Mouse (Mus musculus) heart, embryonic 12.5 days (tissue): ENCODE results near the gene Trim67. TPM values are rescaled to one million over a fixed set of nuclear protein-coding genes. Genes with fewer than 3 reads are reported as not detected.

ENCODE experiments used
- ATAC-seq: fragments of 200-750 bp; cut with Nextera tagmentation; 2 replicates; pipeline ENCODE4 v1.8.0; 2017; ENCODE audit warnings: moderate TSS enrichment, moderate library complexity; ENCODE audit not compliant: insufficient number of reproducible peaks, low FRiP score
- H3K27ac ChIP-seq: fragments of 300-500 bp; sonication (generic); 2 replicates; pipeline ENCODE4 v1.5.1; 2016; ENCODE audit warnings: mild to moderate bottlenecking, moderate library complexity; ENCODE audit not compliant: poor library complexity, severe bottlenecking
- H3K27me3 ChIP-seq: fragments of 300-500 bp; sonication (generic); replicated peaks from 2 replicates; pipeline ENCODE4 v1.6.1; 2016; ENCODE audit warnings: mild to moderate bottlenecking, moderate library complexity
- H3K36me3 ChIP-seq: fragments of 300-500 bp; sonication (generic); 2 replicates; pipeline ENCODE4 v1.6.1; 2016; ENCODE audit warnings: mild to moderate bottlenecking, moderate library complexity
- H3K4me1 ChIP-seq: fragments of 300-500 bp; sonication (generic); replicated peaks from 2 replicates; pipeline ENCODE4 v1.6.1; 2016; ENCODE audit warnings: mild to moderate bottlenecking
- H3K4me2 ChIP-seq: fragments of 300-500 bp; sonication (generic); 2 replicates; pipeline ENCODE4 v1.6.1; 2016; ENCODE audit warnings: mild to moderate bottlenecking, moderate library complexity
- H3K4me3 ChIP-seq: fragments of 300-500 bp; sonication (generic); 2 replicates; pipeline ENCODE4 v1.5.1; 2016; ENCODE audit warnings: mild to moderate bottlenecking
- H3K9ac ChIP-seq: fragments of 300-500 bp; sonication (generic); 2 replicates; pipeline ENCODE4 v1.6.1; 2016; ENCODE audit warnings: mild to moderate bottlenecking, moderate library complexity
- H3K9me3 ChIP-seq: fragments of 300-500 bp; sonication (generic); replicated peaks from 2 replicates; pipeline ENCODE4 v1.6.1; 2016; ENCODE audit warnings: mild to moderate bottlenecking, moderate library complexity
- WGBS: fragments of 180-500 bp; shearing (Covaris S2); methylation state at CpG from one replicate; pipeline ENCODE4 v1.1.7; 2016; 5-methylcytosine and 5-hydroxymethylcytosine counted together
- polyA plus RNA-seq: library from polyadenylated mRNA; unstranded; fragments of >200 nt; fragmentation: Nextera tagmentation; extraction: Ambion mirVana; gene quantifications from 2 replicates; pipeline ENCODE4 v1.2.1, GENCODE M21; 2016

The Trim67 gene
- polyA plus RNA-seq: 0.24 and 0.33 TPM in 2 replicates

GRCm38 (mm10) chr8:124792708-124793107, at the start of gene Trim67:
Trim67 (plus strand) TSS chr8:124793092.
- peak within 1 kb of the TSS; percentile 70 for H3K9ac ChIP-seq
- peaks cover 50% of the 10 kb centered on the region for H3K27me3 ChIP-seq
- peak within 1 kb of the TSS; percentile 100 for H3K4me2 ChIP-seq
- peak within 1 kb of the TSS; percentile 78 for H3K4me3 ChIP-seq
- peak; percentile 70; the same call in 1 of the 2 replicates for ATAC-seq
- no peaks in the 10 kb centered on the region for H3K9me3 ChIP-seq
- H3K36me3 ChIP-seq: no peaks in the 10 kb centered on the region
- WGBS: under 1% methylated on average over 38 of the region's 39 CpGs
- peak within 1 kb of the TSS; percentile 42; the same call in 1 of the 2 replicates for H3K27ac ChIP-seq
- peaks cover 36% of the 10 kb centered on the region for H3K4me1 ChIP-seq

- no peak overlapping the region for H3K9ac ChIP-seq
- WGBS: 69% methylated on average over 13 of the region's 13 CpGs
- H3K27ac ChIP-seq: no peak overlapping the region
- H3K27me3 ChIP-seq: peaks cover 22% of the 10 kb centered on the region
- no peaks in the 10 kb centered on the region for H3K9me3 ChIP-seq
- H3K36me3 ChIP-seq: no peaks in the 10 kb centered on the region
- ATAC-seq: no peak
- H3K4me1 ChIP-seq: peaks cover 21% of the 10 kb centered on the region
- H3K4me2 ChIP-seq: no peak overlapping the region
- no peak overlapping the region for H3K4me3 ChIP-seq
Observed at GRCm38 (mm10) chr8:124746661-124747060, 46.2 kb upstream of the Trim67 start.

- WGBS: under 1% methylated on average over 31 of the region's 31 CpGs
- peak overlapping the region; percentile 60 for H3K4me3 ChIP-seq
- H3K9ac ChIP-seq: peak overlapping the region; percentile 68
- H3K4me2 ChIP-seq: peak overlapping the region; percentile 90
- peaks cover 31% of the 10 kb centered on the region for H3K4me1 ChIP-seq
- 0 out of 2 replicates have a peak, but pooled peaks have one; percentile 19 for ATAC-seq
- H3K27ac ChIP-seq: no peak overlapping the region
- H3K9me3 ChIP-seq: no peaks in the 10 kb centered on the region
- peaks cover 42% of the 10 kb centered on the region for H3K27me3 ChIP-seq
- no peaks in the 10 kb centered on the region for H3K36me3 ChIP-seq
Observed at GRCm38 (mm10) chr8:124751191-124751590, 41.7 kb upstream of the Trim67 start.

GRCm38 (mm10) chr8:124751709-124752173, 41.2 kb upstream of the Trim67 start, which contains the start of gene Fam89a:
Fam89a (minus strand) TSS chr8:124751832.
- WGBS: under 1% methylated on average over 38 of the region's 41 CpGs
- no peaks in the 10 kb centered on the region for H3K36me3 ChIP-seq
- no peaks in the 10 kb centered on the region for H3K9me3 ChIP-seq
- H3K27ac ChIP-seq: no peak within 1 kb of the TSS
- H3K27me3 ChIP-seq: peaks cover 42% of the 10 kb centered on the region
- ATAC-seq: peak; percentile 73
- peaks cover 31% of the 10 kb centered on the region for H3K4me1 ChIP-seq
- H3K4me3 ChIP-seq: peak within 1 kb of the TSS; percentile 60
- H3K4me2 ChIP-seq: peak within 1 kb of the TSS; percentile 90
- peak within 1 kb of the TSS; percentile 68 for H3K9ac ChIP-seq

- H3K36me3 ChIP-seq: no peaks in the 10 kb centered on the region
- no peak for ATAC-seq
- H3K4me3 ChIP-seq: peak overlapping the region; percentile 60
- WGBS: 37% methylated on average over 21 of the region's 21 CpGs
- H3K27me3 ChIP-seq: peaks cover 42% of the 10 kb centered on the region
- no peak overlapping the region for H3K27ac ChIP-seq
- peak overlapping the region; percentile 90 for H3K4me2 ChIP-seq
- H3K9me3 ChIP-seq: no peaks in the 10 kb centered on the region
- H3K9ac ChIP-seq: peak overlapping the region; percentile 68; the same call in 1 of the 2 replicates
- H3K4me1 ChIP-seq: peaks cover 31% of the 10 kb centered on the region
Observed at GRCm38 (mm10) chr8:124752325-124752862, 40.5 kb upstream of the Trim67 start.

GRCm38 (mm10) chr8:124754101-124754791, 38.6 kb upstream of the Trim67 start:
- ATAC-seq: no peak
- H3K4me3 ChIP-seq: no peak overlapping the region
- peaks cover 42% of the 10 kb centered on the region for H3K27me3 ChIP-seq
- H3K9ac ChIP-seq: no peak overlapping the region
- H3K4me2 ChIP-seq: no peak overlapping the region
- no peaks in the 10 kb centered on the region for H3K9me3 ChIP-seq
- WGBS: 20% methylated on average over 11 of the region's 11 CpGs
- H3K4me1 ChIP-seq: peaks cover 31% of the 10 kb centered on the region
- H3K36me3 ChIP-seq: no peaks in the 10 kb centered on the region
- H3K27ac ChIP-seq: no peak overlapping the region

GRCm38 (mm10) chr8:124754792-124755190, 38.1 kb upstream of the Trim67 start:
- Histone ChIP-seq H3K4me3 (no peak overlapping the region), H3K9me3 (no peaks in the 10 kb centered on the region), H3K36me3 (no peaks in the 10 kb centered on the region), H3K9ac (no peak overlapping the region), H3K4me2 (no peak overlapping the region), H3K27me3 (peaks cover 39% of the 10 kb centered on the region), H3K4me1 (peaks cover 29% of the 10 kb centered on the region), H3K27ac (no peak overlapping the region)
- 43% methylated on average over 4 of the region's 4 CpGs for WGBS
- no peak for ATAC-seq

GRCm38 (mm10) chr8:124755481-124755880, 37.4 kb upstream of the Trim67 start:
- H3K4me3 ChIP-seq: no peak overlapping the region
- no peaks in the 10 kb centered on the region for H3K9me3 ChIP-seq
- H3K4me2 ChIP-seq: no peak overlapping the region
- no peak overlapping the region for H3K27ac ChIP-seq
- H3K36me3 ChIP-seq: no peaks in the 10 kb centered on the region
- no peak for ATAC-seq
- no peak overlapping the region for H3K9ac ChIP-seq
- H3K27me3 ChIP-seq: peaks cover 33% of the 10 kb centered on the region
- 77% methylated on average over 8 of the region's 8 CpGs for WGBS
- H3K4me1 ChIP-seq: peaks cover 23% of the 10 kb centered on the region

- H3K4me3 ChIP-seq: no peak overlapping the region
- H3K4me1 ChIP-seq: peaks cover 19% of the 10 kb centered on the region
- no peak overlapping the region for H3K27ac ChIP-seq
- H3K36me3 ChIP-seq: no peaks in the 10 kb centered on the region
- no peak overlapping the region for H3K4me2 ChIP-seq
- WGBS: 49% methylated on average over 2 of the region's 2 CpGs
- no peaks in the 10 kb centered on the region for H3K9me3 ChIP-seq
- H3K9ac ChIP-seq: no peak overlapping the region
- ATAC-seq: no peak
- peaks cover 29% of the 10 kb centered on the region for H3K27me3 ChIP-seq
Observed at GRCm38 (mm10) chr8:124756153-124756552, 36.7 kb upstream of the Trim67 start.

GRCm38 (mm10) chr8:124756601-124757000, 36.3 kb upstream of the Trim67 start:
- H3K36me3 ChIP-seq: no peaks in the 10 kb centered on the region
- ATAC-seq: no peak
- H3K4me2 ChIP-seq: no peak overlapping the region
- H3K4me1 ChIP-seq: peaks cover 16% of the 10 kb centered on the region
- H3K9ac ChIP-seq: no peak overlapping the region
- 58% methylated on average over 5 of the region's 5 CpGs for WGBS
- peaks cover 24% of the 10 kb centered on the region for H3K27me3 ChIP-seq
- H3K27ac ChIP-seq: no peak overlapping the region
- H3K9me3 ChIP-seq: no peaks in the 10 kb centered on the region
- H3K4me3 ChIP-seq: no peak overlapping the region

GRCm38 (mm10) chr8:124758544-124758943, 34.3 kb upstream of the Trim67 start:
- Histone ChIP-seq H3K9ac (no peak overlapping the region), H3K9me3 (no peaks in the 10 kb centered on the region), H3K36me3 (no peaks in the 10 kb centered on the region), H3K4me1 (peaks cover 8% of the 10 kb centered on the region), H3K27ac (no peak overlapping the region), H3K27me3 (0 out of 2 replicates have a peak, but pooled peaks cover 6% of the 10 kb centered on the region), H3K4me2 (no peak overlapping the region), H3K4me3 (no peak overlapping the region)
- ATAC-seq: no peak
- WGBS: 40% methylated on average over 3 of the region's 3 CpGs
